Mouse (Mus musculus) T-cell, adult 2 months (primary cell): ENCODE results near the gene Il9r.
"Not testable (repeated sequence)": the region's sequence is repeated elsewhere in the genome, so short reads cannot be mapped to it uniquely, and the experiment has no call there.

ENCODE experiments used
- DNase-seq: peaks from one replicate; pipeline ENCODE4 v3.0.0; 2022; ENCODE audit warnings: low spot score

The Il9r gene

GRCm38 (mm10) chr11:32226124-32226871 lies 26.2 kb upstream of the Il9r start, which contains the start of gene Mpg:
Gene Mpg, plus strand, starts transcription at chr11:32226505.
- peak; percentile 87 for DNase-seq

- no peak for DNase-seq
These were observed 25.4 kb upstream of the Il9r start for GRCm38 (mm10) chr11:32225222-32226104.

- DNase-seq = no peak
These were observed 24.5 kb upstream of the Il9r start for GRCm38 (mm10) chr11:32224468-32225139.

- DNase-seq = no peak
These were observed 23.4 kb upstream of the Il9r start for GRCm38 (mm10) chr11:32223297-32223967.

- DNase-seq = peak; percentile 37
These were observed 22.6 kb upstream of the Il9r start for GRCm38 (mm10) chr11:32222570-32223194.

GRCm38 (mm10) chr11:32221951-32222409 lies 21.9 kb upstream of the Il9r start, which contains the start of gene Rhbdf1:
Gene Rhbdf1, minus strand, starts transcription at chr11:32222300.
- DNase-seq = no peak

GRCm38 (mm10) chr11:32221225-32221950 lies 21.3 kb upstream of the Il9r start:
- no peak for DNase-seq

GRCm38 (mm10) chr11:32220607-32221224 lies 20.6 kb upstream of the Il9r start:
- no peak for DNase-seq

GRCm38 (mm10) chr11:32219287-32219686 lies 19.2 kb upstream of the Il9r start:
- no peak for DNase-seq

GRCm38 (mm10) chr11:32218501-32219050 lies 18.5 kb upstream of the Il9r start:
- DNase-seq = no peak

- DNase-seq = peak; percentile 68
These were observed 16.8 kb upstream of the Il9r start for GRCm38 (mm10) chr11:32216851-32217250.

GRCm38 (mm10) chr11:32215372-32216162 lies 15.5 kb upstream of the Il9r start:
- DNase-seq = no peak

GRCm38 (mm10) chr11:32210623-32211022 lies 10.5 kb upstream of the Il9r start:
- DNase-seq = no peak

GRCm38 (mm10) chr11:32205058-32205873 lies 5.2 kb upstream of the Il9r start, which contains the start of gene Snrnp25:
Gene Snrnp25, plus strand, starts transcription at chr11:32205415.
- DNase-seq = peak; percentile 97

- no peak for DNase-seq
These were observed 2.0 kb upstream of the Il9r start for GRCm38 (mm10) chr11:32201922-32202685.

GRCm38 (mm10) chr11:32200992-32201391 lies 913 bp upstream of the Il9r start:
- DNase-seq = not testable (repeated sequence)

- no peak for DNase-seq
These were observed 849 bp downstream of the Il9r start for GRCm38 (mm10) chr11:32199230-32199629.
